Mouse (Mus musculus): ENCODE results near the gene Vwf.

Vwf gene

DNA sequence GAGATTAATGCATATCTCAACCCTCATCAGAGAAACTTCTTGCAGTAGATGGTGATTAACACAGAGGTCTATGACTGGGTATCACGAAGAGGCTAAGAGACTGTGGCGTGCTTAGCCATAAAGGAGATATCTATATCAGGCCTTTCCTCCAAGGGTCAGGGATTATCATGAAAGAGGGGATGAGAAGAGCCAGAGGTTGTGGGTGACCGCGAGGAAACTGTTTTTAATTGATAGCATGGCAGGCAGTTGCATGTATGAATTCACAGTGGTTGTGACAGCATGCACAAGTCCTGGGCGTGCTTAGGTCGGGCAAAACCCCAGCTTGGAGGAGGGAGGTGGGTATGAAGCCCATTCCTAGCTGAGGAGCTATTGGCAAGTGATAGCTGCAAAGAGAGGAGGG, 5.3 kb upstream of the Vwf start:
- CTCF ChIA-PET = no interaction called here

GRCm38 (mm10) chr6:125548406-125548805, 1.8 kb downstream of the Vwf start:
- CTCF ChIA-PET = interaction anchor here (1.0 kb wide), 1 partner anchor 54 kb away, joined by 3 read pairs; no protein-coding TSS in a partner anchor

DNA sequence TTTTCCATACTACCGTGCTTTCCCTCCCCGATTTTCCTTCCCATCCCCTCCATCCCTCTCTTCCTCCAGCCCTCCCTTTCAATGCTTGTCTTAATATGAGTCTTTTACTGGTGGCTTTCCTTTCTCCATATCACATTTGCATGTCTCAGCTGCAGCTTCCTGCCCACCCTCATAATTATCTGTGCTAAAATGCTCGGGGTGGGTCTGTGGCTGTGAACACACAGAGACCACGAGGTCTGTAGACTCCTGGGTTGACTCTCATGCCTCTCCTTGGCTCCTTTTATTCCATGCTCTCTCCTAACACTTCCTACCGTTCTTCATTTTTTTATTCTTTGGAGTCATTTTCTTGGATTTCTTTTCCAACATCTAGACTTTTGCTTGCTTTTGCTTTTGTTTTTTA, 3.6 kb downstream of the Vwf start:
- CTCF ChIA-PET = no interaction called here

GRCm38 (mm10) chr6:125552760-125553159, 6.2 kb downstream of the Vwf start:
- CTCF ChIA-PET = interaction anchor here (0.5 kb wide), 1 partner anchor 55 kb away, joined by 12 read pairs; no protein-coding TSS in a partner anchor

DNA sequence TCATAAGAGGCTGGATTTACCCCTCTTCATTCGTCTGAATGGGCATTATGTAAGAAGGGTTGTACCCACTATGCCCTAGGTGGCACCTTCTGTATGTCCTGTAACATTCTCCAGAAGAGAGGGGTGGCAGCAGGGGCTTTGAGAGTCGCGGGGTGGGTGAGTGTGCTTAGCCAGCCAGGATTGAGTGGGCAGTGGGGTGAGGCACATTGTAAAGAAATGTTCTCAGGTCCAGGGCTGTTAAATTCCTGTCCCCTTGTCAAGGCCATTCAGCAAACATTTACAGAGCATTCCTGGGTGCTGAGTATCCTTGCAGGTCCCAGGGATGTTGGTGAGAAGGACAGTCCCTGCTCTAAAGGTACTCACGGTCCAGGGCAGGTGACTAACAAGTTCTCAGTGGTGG, 7.0 kb downstream of the Vwf start:
- CTCF ChIA-PET = no interaction called here

DNA sequence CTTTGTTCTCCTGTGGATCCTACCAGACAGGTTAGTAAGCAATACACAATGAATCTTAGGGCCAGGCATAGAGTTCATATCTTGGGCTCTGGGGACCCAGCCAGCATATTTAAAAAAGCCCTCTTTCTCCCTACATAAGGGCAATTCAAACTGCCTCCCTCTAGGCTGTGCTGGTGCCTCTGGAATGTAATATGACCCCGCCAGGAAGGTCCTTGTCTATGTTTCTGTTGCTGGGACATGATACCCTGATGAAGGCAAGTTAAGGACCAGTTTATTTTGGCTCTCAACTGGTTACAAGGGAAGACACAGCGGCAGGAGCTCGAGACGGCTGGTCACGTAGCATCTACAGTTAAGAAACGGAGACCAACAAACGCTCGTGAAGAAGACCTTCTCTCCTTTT, 12.3 kb downstream of the Vwf start:
- CTCF ChIA-PET = no interaction called here

DNA sequence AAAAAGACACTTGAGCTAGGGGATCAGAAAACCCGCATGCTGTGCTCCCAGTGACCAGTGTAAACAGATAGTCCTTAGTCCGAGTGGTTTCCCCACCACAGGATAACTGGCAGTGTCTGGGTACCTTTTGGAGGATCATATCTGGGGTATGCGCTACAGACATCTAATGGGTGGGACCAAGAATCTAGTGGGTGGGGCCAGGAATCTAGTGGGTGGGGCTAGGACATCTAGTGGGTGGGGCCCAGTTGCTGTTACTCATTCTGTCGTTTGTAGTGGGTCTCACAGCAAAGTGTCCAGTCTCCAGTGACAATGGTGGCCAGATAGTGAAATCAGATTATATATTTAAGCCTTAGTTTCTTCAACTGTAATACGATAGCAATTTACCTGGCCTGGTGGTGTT, 14.5 kb downstream of the Vwf start:
- CTCF ChIA-PET = no interaction called here

GRCm38 (mm10) chr6:125561521-125561920, 14.9 kb downstream of the Vwf start:
- CTCF ChIA-PET = no interaction called here

DNA sequence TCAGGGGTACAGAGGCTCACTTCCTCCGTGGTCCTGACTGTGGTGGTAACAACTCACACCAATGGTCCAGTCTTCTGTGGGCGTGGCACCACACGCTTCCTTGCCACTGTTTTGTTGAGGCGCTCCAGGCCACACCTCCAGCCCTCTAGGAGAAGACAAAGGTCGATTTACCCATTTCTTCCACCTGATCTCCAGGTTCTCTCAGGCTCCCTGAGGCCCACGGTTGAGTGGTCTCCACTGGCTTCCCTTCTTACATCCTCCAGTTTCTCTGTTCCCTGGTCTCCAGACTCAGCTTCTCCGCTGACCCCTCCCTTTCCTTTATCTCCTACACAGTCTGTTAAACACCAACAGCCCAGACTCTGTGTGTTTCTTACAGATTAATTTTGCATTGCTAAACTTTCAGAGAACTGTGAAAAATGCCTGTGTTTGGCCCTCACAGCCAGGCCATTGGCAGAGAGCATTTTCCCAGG, 18.3 kb downstream of the Vwf start:
- CTCF ChIA-PET = no interaction called here

DNA sequence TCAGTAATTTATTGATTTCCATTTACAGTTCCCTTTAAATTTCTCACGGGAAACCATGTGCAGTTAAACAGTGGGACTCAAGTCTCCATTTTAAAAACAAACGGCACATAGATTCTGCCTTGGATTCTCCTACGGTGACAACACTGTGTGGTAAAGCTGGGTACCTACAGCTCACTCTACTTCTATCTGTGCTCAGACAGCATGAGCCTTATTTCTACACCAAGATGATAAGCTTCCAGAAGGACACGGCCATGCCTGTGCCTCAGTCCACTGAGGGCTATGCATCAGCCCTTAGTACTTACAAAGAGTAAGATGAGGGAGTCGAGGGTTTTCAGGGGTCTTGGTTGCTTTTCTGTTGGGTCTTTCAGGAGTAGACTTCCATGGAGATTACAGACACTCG, 18.8 kb downstream of the Vwf start:
- CTCF ChIA-PET = no interaction called here

GRCm38 (mm10) chr6:125566656-125567055, 20.1 kb downstream of the Vwf start:
- CTCF ChIA-PET = no interaction called here

- CTCF ChIA-PET = no interaction called here
These were observed 21.8 kb downstream of the Vwf start for GRCm38 (mm10) chr6:125568381-125568780.

GRCm38 (mm10) chr6:125572291-125573188, 26.0 kb downstream of the Vwf start:
- CTCF ChIA-PET = interaction anchor here (0.5 kb wide), 1 partner anchor 62 kb away, joined by 4 read pairs; no protein-coding TSS in a partner anchor

DNA sequence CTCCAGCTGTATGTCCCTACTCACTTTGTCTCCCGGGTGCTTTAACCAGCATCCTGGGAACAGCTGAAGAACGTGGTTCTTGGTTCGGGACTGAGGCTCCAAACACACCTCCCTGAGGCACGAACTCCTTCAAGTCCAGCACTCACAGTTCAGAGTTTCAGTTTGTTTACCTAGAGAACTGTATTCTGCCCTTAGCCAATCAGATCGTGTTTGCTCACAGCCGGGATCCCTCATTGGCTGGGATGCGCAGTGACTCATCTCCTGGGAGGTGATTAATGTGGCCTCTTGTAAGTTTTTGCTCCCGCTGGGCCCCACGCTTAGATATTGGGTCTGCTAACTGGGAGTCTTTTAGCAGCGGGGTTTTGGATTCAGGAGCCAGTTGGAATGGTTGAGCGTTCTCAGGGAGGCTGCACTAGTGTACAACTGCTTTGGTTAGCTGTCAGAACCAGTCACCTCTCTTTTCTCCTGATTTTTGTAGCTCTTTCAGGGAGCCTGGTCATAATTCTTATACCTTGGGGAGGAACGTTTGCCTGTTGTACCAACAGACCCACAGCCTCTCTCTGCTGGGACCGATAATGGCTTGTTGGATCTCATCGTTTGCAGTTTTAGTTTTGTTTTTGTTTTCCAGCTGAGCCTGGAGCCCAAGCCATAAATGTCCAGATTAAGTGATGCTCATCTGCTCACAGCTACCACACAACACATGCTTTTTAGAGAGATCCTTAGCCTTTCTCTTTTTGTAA, 26.8 kb downstream of the Vwf start:
- CTCF ChIA-PET = no interaction called here

- CTCF ChIA-PET = no interaction called here
These were observed 28.5 kb downstream of the Vwf start for GRCm38 (mm10) chr6:125575080-125575479.

DNA sequence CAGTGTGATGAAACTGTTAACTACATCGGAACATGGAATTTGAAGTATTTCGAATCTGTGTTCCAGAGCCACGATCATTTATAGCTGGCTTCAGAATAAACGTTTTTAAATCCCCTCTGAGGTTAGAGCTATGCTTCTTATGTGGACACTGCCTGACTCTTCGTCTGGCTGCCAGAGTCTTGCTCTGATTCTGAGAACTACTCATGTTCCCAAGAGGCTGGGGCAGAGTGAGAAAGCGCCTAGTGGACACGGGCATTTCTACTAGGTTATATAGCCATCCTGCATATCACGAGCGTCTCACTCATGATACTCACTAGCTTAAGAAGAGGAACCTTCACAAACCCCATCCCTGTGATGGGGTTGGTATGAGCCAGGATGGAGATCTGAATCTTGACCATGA, 30.7 kb downstream of the Vwf start:
- CTCF ChIA-PET = no interaction called here

DNA sequence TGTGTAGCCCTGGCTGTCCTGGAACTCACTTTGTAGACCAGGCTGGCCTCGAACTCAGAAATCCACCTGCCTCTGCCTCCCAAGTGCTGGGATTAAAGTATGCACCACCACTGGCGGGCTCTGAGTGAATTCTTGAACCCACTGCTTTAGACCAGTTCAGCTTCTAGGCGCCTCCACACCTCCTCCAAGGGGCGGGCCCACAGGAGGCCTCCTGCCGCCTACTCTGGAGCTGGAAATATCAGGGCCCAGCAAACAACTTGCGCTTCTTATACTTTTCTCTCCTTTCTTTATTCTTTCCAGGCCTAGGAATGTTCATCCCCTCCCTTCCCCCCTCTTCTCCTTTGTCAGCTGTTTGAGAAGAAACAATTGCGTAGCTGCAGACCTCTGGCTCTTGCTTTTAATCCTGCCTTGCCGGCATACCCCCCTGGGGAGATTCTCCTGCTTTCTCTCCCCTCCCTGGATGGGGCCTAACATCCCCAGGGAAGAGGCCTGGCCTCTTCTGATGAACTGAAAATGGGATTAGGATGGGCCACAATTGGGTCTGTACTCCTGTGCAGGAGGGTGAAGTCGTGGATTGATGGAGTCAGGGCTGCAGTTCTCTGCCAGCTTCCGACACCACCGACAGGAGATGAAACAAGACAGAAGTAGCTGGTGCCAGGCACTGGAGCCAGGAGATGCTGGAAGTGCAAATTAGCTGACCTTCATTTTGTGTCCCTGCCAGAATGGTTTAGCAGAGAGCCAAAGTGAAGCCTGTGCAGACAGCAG, 31.5 kb downstream of the Vwf start:
- CTCF ChIA-PET = no interaction called here

DNA sequence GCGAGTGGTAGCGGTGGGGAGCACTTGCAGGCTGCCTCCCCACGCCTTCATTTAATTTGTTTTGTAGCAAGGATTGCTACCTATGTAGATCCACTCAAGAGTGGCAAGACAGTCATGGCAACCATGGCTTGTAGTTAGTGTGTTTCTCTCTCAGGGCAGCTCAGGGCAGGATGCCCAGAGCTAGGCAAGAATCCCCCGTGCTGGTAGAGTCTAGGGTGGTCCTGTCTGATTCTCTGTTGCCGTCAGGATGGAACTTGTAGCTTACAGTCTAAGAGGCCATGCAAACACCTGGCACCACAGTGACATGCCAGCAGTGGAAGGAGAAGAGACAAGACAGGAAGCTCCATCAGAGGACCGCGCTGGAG, 32.1 kb downstream of the Vwf start:
- CTCF ChIA-PET = no interaction called here

GRCm38 (mm10) chr6:125579864-125580263, 33.3 kb downstream of the Vwf start:
- CTCF ChIA-PET = no interaction called here

- CTCF ChIA-PET = no interaction called here
These were observed 37.1 kb downstream of the Vwf start for GRCm38 (mm10) chr6:125583666-125584065.

DNA sequence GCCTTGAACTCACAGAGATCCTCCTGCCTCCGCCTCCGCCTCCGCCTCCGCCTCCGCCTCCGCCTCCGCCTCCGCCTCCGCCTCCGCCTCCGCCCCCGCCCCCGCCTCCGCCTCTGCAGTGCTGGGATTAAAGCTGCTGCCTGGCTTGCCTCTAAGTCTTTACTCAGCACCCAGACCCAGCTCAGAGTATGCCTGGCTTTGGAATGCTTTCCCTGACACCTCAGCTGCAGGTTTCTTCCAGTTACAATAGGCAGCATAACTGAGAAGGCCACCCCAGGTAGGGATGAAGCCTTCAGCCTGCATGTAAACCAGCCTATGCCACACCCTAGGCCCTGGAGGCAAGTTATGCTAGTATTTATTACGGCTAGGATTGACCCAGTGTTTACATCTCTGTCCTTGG, 37.7 kb downstream of the Vwf start:
- CTCF ChIA-PET = no interaction called here

GRCm38 (mm10) chr6:125585579-125585978, 39.0 kb downstream of the Vwf start:
- CTCF ChIA-PET = no interaction called here
